Mouse (Mus musculus): ENCODE measurements around the gene Gm14862. TPM values are rescaled to one million over a fixed set of nuclear protein-coding genes. Genes with fewer than 3 reads are reported as not detected.

The Gm14862 gene
- polyA plus RNA-seq, 1 experiment = not detected

DNA sequence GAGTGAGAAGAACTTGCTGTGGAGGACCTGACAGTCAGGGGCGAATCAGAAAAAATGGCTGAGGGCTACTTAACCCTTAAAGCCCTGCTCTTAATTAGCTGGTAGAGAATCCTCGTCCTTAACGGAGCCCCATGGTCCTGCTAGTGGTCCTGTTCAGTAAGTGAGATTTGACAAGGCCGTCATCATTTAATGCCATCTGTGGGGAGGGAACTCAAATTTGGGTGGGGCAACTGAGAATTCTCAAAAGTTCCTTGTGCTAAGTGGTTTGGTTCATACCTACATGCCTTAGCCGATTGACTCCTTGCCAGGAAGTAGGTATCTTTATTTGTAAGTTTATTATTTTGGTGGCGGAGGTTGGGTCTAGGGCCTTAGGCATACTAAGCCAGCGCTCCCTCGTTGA is 17.6 kb upstream of the Gm14862 start:
- no peak overlapping the region for H3K4me3 ChIP-seq (ENCODE audit: insufficient read depth, poor library complexity, severe bottlenecking)
- no peaks in the 10 kb centered on the region for H3K36me3 ChIP-seq (ENCODE audit: control insufficient read depth, insufficient read depth)
- no peak overlapping the region for H3ac ChIP-seq (ENCODE audit: control insufficient read depth, insufficient read length, low read depth)
- H3K79me3 ChIP-seq (ENCODE audit: low read depth) = no peaks in the 10 kb centered on the region
- TF ChIP-seq FOSL1 (IDR thresholded peaks at IDR 0.05; ENCODE audit: insufficient read depth, low read length, poor library complexity, severe bottlenecking) (no peak), CEBPB (IDR thresholded peaks at IDR 0.05; ENCODE audit: low read depth) (no peak), MAX (IDR thresholded peaks at IDR 0.05) (no peak), CTCF (IDR thresholded peaks at IDR 0.05; ENCODE audit: control insufficient read depth, insufficient read depth, insufficient read length) (no peak), MYOD1 (IDR thresholded peaks at IDR 0.05; ENCODE audit: control insufficient read depth, insufficient read length, low read depth) (no peak), MYOG (IDR thresholded peaks at IDR 0.05; ENCODE audit: control insufficient read depth, extremely low read depth, insufficient read length) (no peak), USF1 (IDR thresholded peaks at IDR 0.05; ENCODE audit: low read depth) (no peak)
- H3K27me3 ChIP-seq (ENCODE audit: control insufficient read depth, insufficient read depth, insufficient read length) = no peaks in the 10 kb centered on the region
- H3K79me2 ChIP-seq (ENCODE audit: control insufficient read depth, insufficient read depth) = no peaks in the 10 kb centered on the region

DNA sequence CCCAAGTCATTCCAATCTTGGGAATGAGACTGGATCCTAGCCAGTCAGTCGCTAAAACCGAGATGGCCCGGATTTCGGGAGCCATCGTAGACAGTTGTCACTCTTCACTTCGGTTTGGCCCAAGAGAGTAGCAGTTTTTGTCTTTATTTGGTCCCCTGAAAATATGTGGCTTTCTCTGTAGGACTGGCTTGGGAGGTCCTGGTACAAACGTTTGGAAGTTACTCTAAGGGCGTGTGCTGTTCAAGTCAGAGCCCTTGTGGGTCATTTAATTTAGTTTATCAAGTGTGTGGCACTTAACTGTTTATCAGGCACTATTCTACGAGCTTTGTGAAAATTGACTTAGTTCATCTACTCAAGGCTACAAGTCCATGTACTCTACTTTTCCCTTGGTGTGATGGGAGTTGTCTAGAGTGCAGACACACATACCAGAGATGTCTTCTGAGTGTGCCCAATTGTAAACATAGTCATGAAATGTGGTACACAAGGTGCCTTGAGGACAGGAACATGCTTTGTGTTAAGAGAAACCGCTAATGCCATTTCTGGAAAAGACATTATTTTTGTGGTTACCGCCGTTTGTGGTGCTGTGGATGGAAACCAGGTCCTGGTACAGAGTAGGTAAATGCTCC is 16.8 kb upstream of the Gm14862 start:
- TF ChIP-seq FOSL1 (IDR thresholded peaks at IDR 0.05; ENCODE audit: insufficient read depth, low read length, poor library complexity, severe bottlenecking) = no peak
- no peak for TF ChIP-seq MAX (IDR thresholded peaks at IDR 0.05)
- TF ChIP-seq CEBPB (IDR thresholded peaks at IDR 0.05; ENCODE audit: low read depth) = no peak
- no peak for TF ChIP-seq CTCF (IDR thresholded peaks at IDR 0.05; ENCODE audit: control insufficient read depth, insufficient read depth, insufficient read length)
- TF ChIP-seq MYOG (IDR thresholded peaks at IDR 0.05; ENCODE audit: control insufficient read depth, extremely low read depth, insufficient read length) = no peak
- no peak for TF ChIP-seq USF1 (IDR thresholded peaks at IDR 0.05; ENCODE audit: low read depth)
- TF ChIP-seq MYOD1 (IDR thresholded peaks at IDR 0.05; ENCODE audit: control insufficient read depth, insufficient read length, low read depth) = no peak
- no peak overlapping the region for H3ac ChIP-seq (ENCODE audit: control insufficient read depth, insufficient read length, low read depth)
- no peaks in the 10 kb centered on the region for H3K27me3 ChIP-seq (ENCODE audit: control insufficient read depth, insufficient read depth, insufficient read length)
- H3K79me3 ChIP-seq (ENCODE audit: low read depth) = no peaks in the 10 kb centered on the region
- H3K36me3 ChIP-seq (ENCODE audit: control insufficient read depth, insufficient read depth) = no peaks in the 10 kb centered on the region
- no peak overlapping the region for H3K4me3 ChIP-seq (ENCODE audit: insufficient read depth, poor library complexity, severe bottlenecking)
- no peaks in the 10 kb centered on the region for H3K79me2 ChIP-seq (ENCODE audit: control insufficient read depth, insufficient read depth)

DNA sequence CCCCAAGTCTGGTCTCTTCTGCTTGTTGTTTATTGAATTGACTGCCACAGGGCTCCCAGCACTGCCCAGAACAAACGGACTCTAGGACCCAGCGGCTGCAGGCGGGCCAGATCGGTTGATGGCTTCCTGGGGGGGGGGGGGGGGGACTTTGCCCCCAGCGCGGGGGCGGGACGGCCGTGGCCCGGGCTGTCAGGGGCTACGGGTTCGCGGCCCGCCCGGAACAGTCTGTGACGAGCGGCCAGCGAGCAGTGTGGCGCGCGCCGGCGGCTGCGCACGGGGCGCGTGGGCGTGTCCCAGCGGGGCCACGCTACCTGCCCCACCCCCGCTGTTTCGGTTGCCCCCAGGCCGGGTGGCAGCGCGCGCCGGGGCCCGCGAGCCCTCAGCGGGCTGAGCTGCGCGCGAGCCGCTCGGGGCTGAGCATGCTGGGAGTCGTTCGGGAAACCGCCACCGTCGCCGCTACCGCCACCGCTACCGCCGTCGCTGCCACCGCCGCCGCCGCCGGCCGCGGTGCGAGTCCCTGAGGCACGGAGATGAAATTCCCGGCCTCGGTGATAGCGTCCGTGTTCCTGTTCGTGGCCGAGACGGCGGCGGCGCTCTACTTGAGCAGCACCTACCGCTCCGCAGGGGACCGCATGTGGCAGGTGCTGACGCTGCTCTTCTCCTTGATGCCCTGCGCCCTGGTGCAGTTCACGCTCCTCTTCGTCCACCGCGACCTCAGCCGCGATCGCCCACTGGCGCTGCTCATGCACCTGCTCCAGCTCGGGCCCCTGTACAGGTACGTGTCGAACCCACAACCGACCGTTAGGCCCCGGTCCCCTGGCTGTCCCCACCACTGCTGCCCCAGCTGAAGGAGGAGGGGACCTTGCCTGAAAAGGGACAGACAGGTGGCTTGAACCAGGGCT is 16.0 kb upstream of the Gm14862 start, which contains the start of gene Xk:
Gene Xk, plus strand, starts transcription at position 297 of the 902 bp plus-strand sequence.
- Histone ChIP-seq H3K4me3 (ENCODE audit: insufficient read depth, poor library complexity, severe bottlenecking) (no peak within 1 kb of the TSS), H3K27me3 (ENCODE audit: control insufficient read depth, insufficient read depth, insufficient read length) (no peaks in the 10 kb centered on the region), H3K36me3 (ENCODE audit: control insufficient read depth, insufficient read depth) (no peaks in the 10 kb centered on the region), H3ac (ENCODE audit: control insufficient read depth, insufficient read length, low read depth) (no peak within 1 kb of the TSS), H3K79me3 (ENCODE audit: low read depth) (no peaks in the 10 kb centered on the region), H3K79me2 (ENCODE audit: control insufficient read depth, insufficient read depth) (no peaks in the 10 kb centered on the region)
- no peak for TF ChIP-seq USF1 (IDR thresholded peaks at IDR 0.05; ENCODE audit: low read depth)
- TF ChIP-seq CEBPB (IDR thresholded peaks at IDR 0.05; ENCODE audit: low read depth) = no peak
- no peak for TF ChIP-seq MYOG (IDR thresholded peaks at IDR 0.05; ENCODE audit: control insufficient read depth, extremely low read depth, insufficient read length)
- no peak for TF ChIP-seq CTCF (IDR thresholded peaks at IDR 0.05; ENCODE audit: control insufficient read depth, insufficient read depth, insufficient read length)
- no peak for TF ChIP-seq MAX (IDR thresholded peaks at IDR 0.05)
- TF ChIP-seq FOSL1 (IDR thresholded peaks at IDR 0.05; ENCODE audit: insufficient read depth, low read length, poor library complexity, severe bottlenecking) = no peak
- no peak for TF ChIP-seq MYOD1 (IDR thresholded peaks at IDR 0.05; ENCODE audit: control insufficient read depth, insufficient read length, low read depth)

DNA sequence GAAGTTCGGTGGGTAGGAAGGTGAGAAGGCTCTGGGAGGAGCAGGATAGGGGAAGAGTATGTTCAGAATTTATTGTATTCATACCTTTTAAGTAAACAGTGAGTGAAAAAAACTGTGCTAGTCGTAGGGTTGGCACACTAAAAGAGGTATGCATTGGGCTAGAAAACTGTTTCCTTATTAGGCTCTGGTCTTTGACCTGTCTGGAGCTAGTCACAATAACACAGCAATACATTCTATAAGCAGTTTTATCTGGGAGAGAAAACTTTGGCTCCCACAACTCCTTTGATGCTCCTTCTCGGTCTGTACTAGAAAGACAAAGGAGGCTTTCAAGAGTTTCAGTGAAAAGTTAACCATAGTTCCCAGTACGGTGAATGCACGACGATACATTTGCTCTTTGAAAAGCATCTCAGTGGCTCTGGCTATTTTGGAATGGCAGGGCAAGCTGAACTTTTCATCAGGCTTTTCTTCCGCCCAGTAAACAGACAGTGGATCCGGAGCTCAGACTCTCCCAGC is 15.3 kb upstream of the Gm14862 start:
- H3K27me3 ChIP-seq (ENCODE audit: control insufficient read depth, insufficient read depth, insufficient read length) = no peaks in the 10 kb centered on the region
- no peaks in the 10 kb centered on the region for H3K36me3 ChIP-seq (ENCODE audit: control insufficient read depth, insufficient read depth)
- TF ChIP-seq MYOD1 (IDR thresholded peaks at IDR 0.05; ENCODE audit: control insufficient read depth, insufficient read length, low read depth) (no peak), CEBPB (IDR thresholded peaks at IDR 0.05; ENCODE audit: low read depth) (no peak), USF1 (IDR thresholded peaks at IDR 0.05; ENCODE audit: low read depth) (no peak), CTCF (IDR thresholded peaks at IDR 0.05; ENCODE audit: control insufficient read depth, insufficient read depth, insufficient read length) (no peak), MYOG (IDR thresholded peaks at IDR 0.05; ENCODE audit: control insufficient read depth, extremely low read depth, insufficient read length) (no peak), FOSL1 (IDR thresholded peaks at IDR 0.05; ENCODE audit: insufficient read depth, low read length, poor library complexity, severe bottlenecking) (no peak)
- H3K4me3 ChIP-seq (ENCODE audit: insufficient read depth, poor library complexity, severe bottlenecking) = no peak overlapping the region
- H3ac ChIP-seq (ENCODE audit: control insufficient read depth, insufficient read length, low read depth) = no peak overlapping the region
- no peaks in the 10 kb centered on the region for H3K79me2 ChIP-seq (ENCODE audit: control insufficient read depth, insufficient read depth)
- H3K79me3 ChIP-seq (ENCODE audit: low read depth) = no peaks in the 10 kb centered on the region

DNA sequence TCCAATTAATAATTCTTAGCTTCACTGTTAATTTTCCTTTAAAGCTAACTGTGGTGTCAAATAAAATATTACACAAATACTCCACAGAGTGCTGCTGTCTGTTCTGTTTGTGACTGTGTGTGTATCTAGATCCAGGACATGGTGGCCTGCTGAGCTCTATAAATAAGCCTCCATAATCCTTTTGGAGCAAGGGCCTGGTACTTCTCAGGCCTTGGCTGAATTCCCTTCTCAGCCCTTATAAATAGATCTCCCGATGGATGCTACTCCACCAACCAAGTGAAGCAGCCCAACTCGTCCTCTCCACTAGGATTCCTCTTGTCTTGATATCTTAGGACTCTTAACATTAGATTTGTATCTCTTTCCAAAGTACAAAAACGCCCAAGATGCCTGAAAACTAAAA is 14.4 kb upstream of the Gm14862 start:
- TF ChIP-seq MYOD1 (IDR thresholded peaks at IDR 0.05; ENCODE audit: control insufficient read depth, insufficient read length, low read depth) (no peak), FOSL1 (IDR thresholded peaks at IDR 0.05; ENCODE audit: insufficient read depth, low read length, poor library complexity, severe bottlenecking) (no peak), MAX (IDR thresholded peaks at IDR 0.05) (no peak), CEBPB (IDR thresholded peaks at IDR 0.05; ENCODE audit: low read depth) (no peak), USF1 (IDR thresholded peaks at IDR 0.05; ENCODE audit: low read depth) (no peak), MYOG (IDR thresholded peaks at IDR 0.05; ENCODE audit: control insufficient read depth, extremely low read depth, insufficient read length) (no peak), CTCF (IDR thresholded peaks at IDR 0.05; ENCODE audit: control insufficient read depth, insufficient read depth, insufficient read length) (no peak)
- Histone ChIP-seq H3K79me3 (ENCODE audit: low read depth) (no peaks in the 10 kb centered on the region), H3K27me3 (ENCODE audit: control insufficient read depth, insufficient read depth, insufficient read length) (no peaks in the 10 kb centered on the region), H3ac (ENCODE audit: control insufficient read depth, insufficient read length, low read depth) (no peak overlapping the region), H3K36me3 (ENCODE audit: control insufficient read depth, insufficient read depth) (no peaks in the 10 kb centered on the region), H3K79me2 (ENCODE audit: control insufficient read depth, insufficient read depth) (no peaks in the 10 kb centered on the region), H3K4me3 (ENCODE audit: insufficient read depth, poor library complexity, severe bottlenecking) (no peak overlapping the region)
